Mouse (Mus musculus) frontal cortex, postnatal 25 days (tissue): ENCODE measurements around the gene Pank2.
"Not testable (repeated sequence)": the region's sequence is repeated elsewhere in the genome, so short reads cannot be mapped to it uniquely, and the experiment has no call there.

Source experiments
- DNase-seq, 2 experiments: peaks; one replicate each; pipeline ENCODE4 v3.0.0; 2022; ENCODE audit warnings: low spot score in 2 of 2

Gene Pank2

GRCm38 (mm10) chr2:131260544-131261307 lies 1.6 kb upstream of the Pank2 start:
- no peak for DNase-seq

- DNase-seq, result no peak
These were observed 648 bp upstream of the Pank2 start for GRCm38 (mm10) chr2:131261481-131262212.

GRCm38 (mm10) chr2:131262680-131263670 lies 680 bp downstream of the Pank2 start:
- no peak for DNase-seq

- DNase-seq, result no peak
These were observed 1.7 kb downstream of the Pank2 start for GRCm38 (mm10) chr2:131264027-131264426.

- DNase-seq, result no peak
These were observed 2.8 kb downstream of the Pank2 start for GRCm38 (mm10) chr2:131265056-131265455.

GRCm38 (mm10) chr2:131275493-131275892 lies 13.2 kb downstream of the Pank2 start:
- DNase-seq, result no peak

GRCm38 (mm10) chr2:131276722-131277121 lies 14.4 kb downstream of the Pank2 start:
- DNase-seq, result no peak

- DNase-seq, result no peak
These were observed 19.3 kb downstream of the Pank2 start for GRCm38 (mm10) chr2:131281596-131281995.

- DNase-seq, result no peak
These were observed 24.0 kb downstream of the Pank2 start for GRCm38 (mm10) chr2:131286276-131286675.

GRCm38 (mm10) chr2:131290669-131291068 lies 28.4 kb downstream of the Pank2 start:
- no peak for DNase-seq

GRCm38 (mm10) chr2:131296746-131297261 lies 34.5 kb downstream of the Pank2 start:
- no peak for DNase-seq

- DNase-seq, result not testable (repeated sequence)
These were observed 36.4 kb downstream of the Pank2 start for GRCm38 (mm10) chr2:131298674-131299073.

GRCm38 (mm10) chr2:131300485-131300884 lies 38.2 kb downstream of the Pank2 start:
- no peak for DNase-seq

- no peak for DNase-seq
These were observed 39.3 kb downstream of the Pank2 start for GRCm38 (mm10) chr2:131301635-131302034.

- DNase-seq, result no peak
These were observed 42.2 kb downstream of the Pank2 start for GRCm38 (mm10) chr2:131304497-131304896.

- not testable (repeated sequence) for DNase-seq
These were observed 42.9 kb downstream of the Pank2 start for GRCm38 (mm10) chr2:131305226-131305625.

- DNase-seq, result no peak
These were observed 45.1 kb downstream of the Pank2 start for GRCm38 (mm10) chr2:131307391-131307790.

- DNase-seq, result no peak
These were observed 45.5 kb downstream of the Pank2 start for GRCm38 (mm10) chr2:131307822-131308221.

GRCm38 (mm10) chr2:131309296-131309695 lies 47.0 kb downstream of the Pank2 start:
- DNase-seq, result no peak

- no peak for DNase-seq
These were observed 53.9 kb downstream of the Pank2 start for GRCm38 (mm10) chr2:131316167-131316566.

- no peak for DNase-seq
These were observed 57.1 kb downstream of the Pank2 start for GRCm38 (mm10) chr2:131319401-131319800.

GRCm38 (mm10) chr2:131321192-131321591 lies 58.9 kb downstream of the Pank2 start:
- not testable (repeated sequence) for DNase-seq
